Mouse (Mus musculus) urinary bladder, postnatal 25 days (tissue): Measurements from ENCODE around the gene Cdc37l1.
A peak's percentile ranks its signal among the peaks of the same experiment; 100 is the strongest.
"Not testable (repeated sequence)": the region's sequence is repeated elsewhere in the genome, so short reads cannot be mapped to it uniquely, and the experiment has no call there.

Source experiments
- DNase-seq: peaks from one replicate; pipeline ENCODE4 v3.0.0; 2022; ENCODE audit warnings: low spot score

Gene Cdc37l1

DNA sequence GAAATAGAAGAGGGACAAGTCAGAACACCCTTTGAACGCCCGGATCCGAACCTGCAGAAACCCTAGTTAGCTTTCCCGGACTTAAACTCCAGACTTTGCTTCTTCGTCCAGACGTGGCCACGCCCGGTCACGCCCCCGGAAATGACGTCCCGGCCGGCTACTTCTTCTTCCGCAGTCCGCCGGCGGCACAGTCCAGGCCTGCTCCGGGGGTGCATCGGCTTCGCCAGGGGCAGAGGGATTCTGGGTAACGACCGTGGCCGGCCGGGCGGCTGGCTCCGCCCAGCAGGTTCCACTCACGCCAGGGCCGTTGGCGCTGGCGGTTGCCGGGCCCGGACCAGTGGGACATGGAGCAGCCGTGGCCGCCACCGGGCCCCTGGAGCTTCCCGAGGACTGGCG is at the start of gene Cdc37l1:
Gene Cdc37l1 (plus strand): TSS at position 159 of the 396 bp plus-strand sequence.
- DNase-seq, result peak; percentile 99

DNA sequence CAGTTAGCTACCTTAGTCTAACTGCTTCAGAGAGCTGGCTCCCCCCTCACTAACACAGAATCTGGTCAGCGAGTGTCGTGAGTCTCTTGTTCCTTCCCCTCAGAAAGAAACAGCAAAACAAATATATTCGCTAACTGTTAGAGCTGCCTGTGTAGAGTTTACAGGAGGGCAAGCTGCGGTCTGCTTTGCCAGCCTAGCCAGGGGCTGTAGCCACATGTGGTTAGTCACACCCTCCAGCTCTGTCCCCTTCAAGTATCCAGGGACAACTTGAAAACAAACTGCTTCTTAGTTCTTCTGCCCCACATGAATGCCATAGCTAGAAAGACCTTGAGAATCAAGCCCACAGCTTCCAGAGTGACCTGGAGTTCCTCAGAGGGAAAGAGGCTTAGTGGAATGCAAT is 48.9 kb upstream of the Cdc37l1 start:
- DNase-seq, result no peak

DNA sequence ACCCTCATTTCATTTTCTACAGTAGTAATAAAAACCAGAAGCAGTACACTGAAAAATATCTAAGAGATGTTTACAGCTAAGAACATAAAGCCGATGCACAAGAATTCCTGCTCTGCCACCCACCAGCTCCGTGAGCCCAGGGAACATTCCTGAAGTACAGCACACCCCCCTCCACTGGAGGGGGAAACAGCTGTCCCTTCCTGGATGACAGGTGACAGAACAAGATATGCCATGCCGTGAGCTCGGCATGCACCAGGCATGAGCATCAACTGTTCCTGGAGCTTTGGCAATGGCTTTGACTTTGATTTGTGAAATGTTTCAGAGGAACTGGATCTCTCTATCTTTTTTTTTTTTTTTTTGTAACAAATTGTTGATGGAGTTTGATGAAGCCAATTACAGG is 43.4 kb upstream of the Cdc37l1 start:
- DNase-seq, result no peak

DNA sequence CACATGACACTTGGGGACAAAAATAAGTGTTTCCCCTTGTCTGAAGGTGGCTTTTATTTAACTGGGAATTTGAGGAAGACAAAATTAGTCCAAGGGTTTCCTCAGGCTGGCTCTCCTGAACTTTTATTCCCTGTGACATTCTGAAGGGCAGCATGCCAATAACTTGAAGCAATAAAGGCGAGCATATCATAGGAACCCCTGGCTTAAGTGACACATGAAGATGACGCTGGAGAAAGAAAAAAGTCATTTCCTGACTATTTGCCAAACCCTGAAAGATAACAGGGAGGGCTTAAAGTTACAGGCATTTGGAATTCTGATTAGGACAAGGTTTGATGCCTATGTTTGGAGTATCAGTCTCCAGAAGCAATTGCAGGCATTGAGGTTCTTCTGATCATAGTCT is 42.8 kb upstream of the Cdc37l1 start:
- DNase-seq, result no peak

DNA sequence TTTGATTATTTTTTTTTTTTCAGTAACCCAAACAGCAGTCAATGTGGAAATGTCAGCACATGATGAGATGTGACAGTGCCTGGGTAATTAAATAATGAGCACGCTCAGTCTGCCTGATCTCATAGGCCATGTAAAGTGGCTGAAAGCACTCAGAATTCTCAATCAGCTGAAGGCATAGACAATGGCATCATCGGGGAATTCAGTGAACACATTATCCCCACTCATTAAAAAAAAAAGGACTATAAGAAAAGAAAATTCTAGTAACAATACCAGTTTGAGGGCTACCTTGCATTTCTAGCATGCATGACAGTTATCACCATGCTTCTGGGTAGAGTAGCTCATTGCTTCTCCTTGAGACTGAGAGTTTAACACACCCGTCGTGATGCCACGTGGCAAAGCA is 38.9 kb upstream of the Cdc37l1 start:
- no peak for DNase-seq

DNA sequence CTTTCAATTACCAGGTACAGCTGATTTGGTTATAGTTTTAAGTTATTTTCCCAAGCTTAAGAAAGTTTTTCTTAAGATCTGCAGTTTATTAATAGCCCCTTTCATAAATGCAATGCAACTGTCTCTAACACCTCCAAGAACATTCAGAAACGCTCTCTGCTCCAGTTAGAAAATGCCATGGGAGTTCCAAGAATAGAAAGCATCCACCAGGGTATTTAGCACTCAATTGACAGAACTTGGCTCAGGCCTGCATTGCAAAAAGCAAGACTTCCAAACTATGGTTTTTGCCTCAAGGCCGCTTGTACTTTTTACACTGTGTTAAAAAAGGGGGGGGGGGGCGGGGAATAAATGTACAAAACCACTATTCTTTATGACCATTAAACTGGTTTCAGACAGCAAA is 27.0 kb upstream of the Cdc37l1 start:
- DNase-seq, result no peak

DNA sequence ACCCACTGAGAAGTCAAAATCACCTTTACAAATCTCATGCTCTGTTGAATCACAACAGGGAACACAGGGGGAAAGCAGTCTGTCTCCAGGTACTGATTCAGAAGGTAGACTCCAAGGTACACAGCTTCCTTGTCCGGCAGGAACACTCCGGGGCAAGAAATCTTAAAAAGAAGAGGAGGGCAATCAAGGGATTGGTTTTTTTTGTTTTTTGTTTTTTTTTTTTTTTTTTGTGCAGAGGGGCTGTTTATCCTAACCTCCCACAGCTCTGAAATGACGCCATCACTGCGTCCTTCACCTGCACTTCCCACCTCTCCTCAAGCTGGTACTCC is 26.7 kb upstream of the Cdc37l1 start:
- DNase-seq, result no peak

DNA sequence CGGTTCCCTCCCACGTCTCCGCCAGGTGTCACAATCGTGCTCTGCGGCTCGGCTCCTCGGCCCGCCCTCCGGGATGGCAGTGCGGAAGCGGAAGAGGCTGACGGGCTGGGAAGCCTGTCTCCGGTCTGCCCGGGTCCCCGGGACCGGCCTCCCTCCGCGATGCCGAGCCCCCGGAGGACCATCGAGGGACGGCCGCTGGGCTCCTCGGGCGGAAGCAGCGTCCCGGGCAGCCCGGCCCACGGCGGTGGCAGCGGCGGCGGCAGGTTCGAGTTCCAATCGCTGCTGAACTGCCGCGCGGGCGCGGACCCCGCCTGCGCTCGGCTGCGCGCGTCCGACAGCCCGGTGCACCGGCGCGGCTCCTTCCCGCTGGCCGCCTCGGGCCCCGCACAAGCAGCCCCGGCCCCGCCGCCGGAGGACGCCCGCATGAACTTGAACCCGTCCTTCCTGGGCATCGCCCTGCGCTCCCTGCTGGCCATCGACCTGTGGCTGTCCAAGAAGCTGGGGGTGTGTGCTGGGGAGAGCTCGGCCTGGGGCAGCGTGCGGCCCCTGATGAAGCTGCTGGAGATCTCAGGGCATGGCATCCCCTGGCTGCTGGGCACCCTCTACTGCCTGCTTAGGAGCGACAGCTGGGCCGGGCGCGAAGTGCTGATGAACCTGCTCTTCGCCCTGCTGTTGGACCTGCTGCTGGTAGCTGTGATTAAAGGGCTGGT is 26.2 kb upstream of the Cdc37l1 start, which contains the start of gene Plpp6:
Gene Plpp6 (plus strand): TSS at position 112 of the 710 bp plus-strand sequence.
- peak; percentile 74 for DNase-seq

DNA sequence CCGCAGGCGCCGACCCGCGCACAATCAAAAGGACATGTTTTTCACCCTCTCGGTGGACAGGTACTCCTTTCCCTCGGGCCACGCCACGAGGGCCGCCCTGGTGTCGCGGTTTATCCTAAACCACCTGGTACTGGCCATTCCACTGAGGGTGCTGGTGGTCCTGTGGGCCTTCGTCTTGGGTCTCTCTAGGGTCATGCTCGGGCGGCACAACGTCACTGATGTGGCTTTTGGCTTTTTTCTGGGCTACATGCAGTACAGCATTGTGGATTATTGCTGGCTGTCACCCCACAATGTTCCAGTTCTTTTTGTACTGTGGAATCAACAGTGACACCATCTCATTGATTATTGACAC is 25.6 kb upstream of the Cdc37l1 start:
- no peak for DNase-seq

DNA sequence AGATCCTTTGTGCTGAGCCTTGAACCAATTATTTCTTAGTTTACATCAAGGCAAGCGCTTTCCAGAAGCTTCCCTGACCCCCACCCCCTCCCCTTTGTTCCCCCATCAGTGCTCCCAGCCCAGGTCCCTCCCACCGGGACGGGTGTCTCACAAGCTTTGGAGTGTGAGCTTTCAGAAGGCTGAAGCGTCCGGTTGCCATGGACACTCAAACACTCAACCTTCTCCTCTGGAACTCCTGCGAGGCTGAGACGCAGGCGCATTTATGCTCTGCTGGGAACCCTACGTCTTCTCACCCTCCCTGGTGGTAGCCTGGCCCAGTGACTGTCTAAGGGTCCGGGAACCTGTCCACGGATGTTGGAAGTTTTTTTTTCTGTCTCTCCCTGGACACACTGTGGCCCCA is 22.5 kb upstream of the Cdc37l1 start, which contains the start of gene 4430402I18Rik:
Gene 4430402I18Rik (minus strand): TSS at position 149 of the 400 bp plus-strand sequence.
- no peak for DNase-seq

DNA sequence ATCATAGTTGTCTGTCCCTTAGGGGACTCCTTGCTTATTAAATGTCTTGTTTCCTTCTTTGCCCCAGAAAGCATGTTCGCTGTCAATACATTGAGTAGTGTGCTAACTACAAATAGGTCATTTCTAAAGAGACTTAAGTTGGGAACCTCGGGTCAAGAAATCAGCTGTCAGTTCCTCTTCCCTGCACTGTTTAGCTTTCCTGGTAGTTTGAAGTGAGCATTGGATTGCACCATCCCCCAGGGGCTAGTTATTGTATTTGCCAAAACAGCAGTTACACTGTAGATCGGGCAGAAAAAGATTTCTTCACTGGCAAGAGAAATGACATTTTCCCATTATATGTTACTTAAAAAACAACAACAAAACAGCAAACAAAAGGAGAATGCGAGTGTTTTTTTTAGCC is 22.0 kb upstream of the Cdc37l1 start:
- no peak for DNase-seq

DNA sequence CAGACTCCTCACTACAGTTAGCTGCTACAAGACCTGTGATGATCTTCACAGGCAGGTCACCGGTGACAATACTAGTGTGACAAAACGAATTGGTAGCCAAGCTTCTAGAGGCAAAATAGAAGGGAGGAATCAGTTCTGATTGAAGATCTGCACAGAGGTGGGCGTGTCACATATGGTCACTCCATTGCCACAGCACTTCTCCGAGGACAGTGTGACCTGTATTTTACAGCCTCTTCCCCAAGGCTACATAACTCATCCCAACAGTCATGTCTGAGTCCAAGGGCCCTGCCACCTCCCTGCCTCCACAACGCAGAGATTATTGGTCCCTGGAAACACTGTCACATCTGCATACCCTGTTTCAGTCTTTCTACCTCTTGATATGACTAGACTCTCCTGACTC is 20.9 kb upstream of the Cdc37l1 start:
- no peak for DNase-seq

DNA sequence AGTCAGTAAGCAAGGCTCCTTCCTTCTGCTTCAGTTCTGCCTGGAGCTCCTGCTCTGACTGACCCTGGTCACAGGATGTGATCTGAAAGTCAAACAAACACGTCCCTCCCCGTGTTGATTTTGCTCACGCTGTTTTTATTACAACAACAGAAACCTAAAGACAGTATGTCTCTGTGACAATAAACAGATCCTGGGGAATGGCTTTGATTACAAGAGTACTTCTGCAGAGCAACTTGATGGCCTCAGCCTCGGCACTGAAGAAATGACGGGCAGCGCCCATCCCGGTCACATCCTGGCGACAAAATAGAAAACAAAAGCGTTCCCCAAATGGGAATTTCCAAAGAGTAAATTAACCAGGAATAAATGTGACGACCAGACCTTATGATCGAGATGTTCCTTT is 19.9 kb upstream of the Cdc37l1 start:
- DNase-seq, result no peak

DNA sequence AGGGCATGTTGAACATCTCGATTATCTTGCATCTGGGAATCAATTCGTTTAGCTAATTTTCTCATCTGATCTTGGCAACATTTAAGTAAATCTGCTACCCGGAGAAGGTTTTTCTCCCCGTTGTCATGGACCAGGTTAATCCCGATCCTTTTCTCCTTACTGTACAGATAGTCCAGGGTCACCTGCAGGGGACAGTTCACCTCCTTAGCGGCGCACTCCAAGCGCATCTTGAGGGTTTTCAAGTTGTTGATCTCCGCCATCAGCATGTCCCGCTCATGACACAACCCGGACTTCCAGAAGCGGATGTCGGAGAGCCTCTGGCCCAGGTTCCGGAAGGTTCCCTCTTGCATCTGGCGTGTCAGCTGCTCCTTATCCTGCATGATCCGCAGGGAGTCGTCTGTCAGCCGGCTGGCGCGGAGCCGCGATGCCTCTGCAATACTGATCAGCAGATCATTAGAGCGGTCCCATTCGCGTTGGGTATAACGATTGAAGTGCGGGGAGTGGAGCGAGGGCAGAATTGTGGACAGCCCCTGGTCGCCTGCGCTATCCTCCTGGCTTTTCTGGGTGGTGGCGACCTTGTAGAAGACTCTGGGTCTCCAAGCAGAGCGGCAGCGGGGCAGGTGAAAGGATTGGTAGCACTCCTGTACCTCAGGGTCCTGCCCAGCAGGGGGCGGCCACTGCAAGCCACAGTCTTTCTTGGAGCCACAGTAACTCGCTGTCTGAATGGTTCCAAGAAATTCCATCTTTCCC is 15.1 kb upstream of the Cdc37l1 start:
- DNase-seq, result peak; percentile 80

DNA sequence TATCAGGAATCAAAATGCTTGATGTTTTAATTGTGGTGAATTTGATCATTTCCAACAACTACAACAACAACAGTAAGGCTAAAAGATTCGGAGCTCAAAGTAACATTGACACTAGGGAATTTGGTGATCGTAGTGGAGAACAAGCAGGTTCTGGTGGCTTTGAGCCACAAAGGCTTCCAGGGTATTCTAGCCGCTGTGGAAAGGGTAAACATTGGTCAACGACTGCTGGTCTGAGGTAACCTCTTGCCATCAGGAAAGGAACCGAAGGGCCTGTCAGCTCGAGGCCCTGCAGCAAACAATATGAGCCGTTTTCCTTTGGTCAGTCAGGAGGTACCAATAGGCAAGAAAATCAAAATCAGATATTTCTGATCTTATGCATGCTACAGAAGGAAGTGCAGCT is 7.5 kb upstream of the Cdc37l1 start:
- DNase-seq, result no peak

DNA sequence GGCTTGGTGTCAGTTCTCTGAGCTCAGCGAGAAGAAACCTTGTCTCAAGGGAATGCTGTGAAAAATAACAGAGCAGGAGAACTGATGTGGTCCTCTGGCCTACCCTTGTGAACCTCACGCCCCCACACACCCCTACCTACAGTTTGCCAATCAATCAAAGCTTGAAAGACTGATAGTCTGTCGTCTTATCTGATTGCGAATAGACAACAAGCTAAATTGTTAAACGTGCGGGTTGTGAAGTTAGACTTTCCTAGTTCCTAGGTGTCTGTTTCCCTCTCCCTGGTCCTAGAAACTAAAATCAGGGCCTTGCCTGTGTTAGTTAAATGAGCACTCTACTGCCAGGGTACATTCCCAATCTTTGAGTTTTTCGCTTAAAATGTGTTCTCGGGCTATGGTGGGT is 637 bp upstream of the Cdc37l1 start:
- no peak for DNase-seq

DNA sequence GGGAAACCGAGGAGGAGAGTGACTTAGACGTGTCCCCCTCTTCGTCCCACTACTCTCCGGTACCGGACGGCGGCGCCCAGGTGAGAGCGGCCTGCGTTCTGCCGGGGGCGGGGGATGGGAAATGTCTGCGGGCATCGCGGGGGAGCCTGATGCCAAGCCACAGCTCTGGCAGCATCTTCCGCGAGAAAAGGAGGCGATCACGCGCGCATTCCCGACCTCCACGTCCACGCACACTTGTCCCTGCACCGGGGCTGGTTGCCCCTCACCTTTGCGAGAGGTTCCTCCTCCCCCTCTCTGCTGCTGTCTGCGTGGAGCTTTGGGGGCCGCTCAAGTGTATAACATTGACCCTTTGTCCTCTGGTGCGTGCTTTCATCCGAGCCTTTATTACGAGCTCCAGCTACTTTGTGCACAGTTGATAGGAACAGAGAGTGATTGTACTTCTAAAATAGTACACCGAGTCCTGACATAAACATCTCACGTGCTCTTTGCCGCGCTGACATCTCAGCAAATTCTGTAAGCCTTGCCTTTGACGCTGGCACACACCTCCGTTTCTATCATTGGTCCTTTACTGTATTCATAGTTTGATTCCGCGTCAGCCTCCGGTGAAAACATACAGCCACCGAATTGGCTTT is 554 bp downstream of the Cdc37l1 start:
- DNase-seq, result no peak

DNA sequence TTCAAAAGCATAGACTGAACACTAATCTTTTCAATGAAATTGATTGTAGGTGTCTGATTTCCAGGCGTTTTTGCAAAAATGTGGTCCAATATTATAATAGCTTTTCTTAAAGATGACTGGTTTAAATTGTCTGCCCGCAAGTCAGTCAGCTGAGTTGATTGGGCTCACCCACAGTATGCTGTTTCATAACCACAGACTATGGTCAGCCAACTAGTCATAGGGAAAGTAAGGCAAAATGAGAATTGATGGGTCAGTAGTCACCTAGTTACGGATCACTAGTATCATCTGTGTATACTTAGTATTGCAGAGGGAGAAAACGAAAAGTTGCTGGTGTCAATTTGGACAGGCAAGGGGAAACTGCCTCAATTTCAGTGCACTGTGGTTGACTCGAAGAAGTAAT is 1.2 kb downstream of the Cdc37l1 start:
- no peak for DNase-seq

DNA sequence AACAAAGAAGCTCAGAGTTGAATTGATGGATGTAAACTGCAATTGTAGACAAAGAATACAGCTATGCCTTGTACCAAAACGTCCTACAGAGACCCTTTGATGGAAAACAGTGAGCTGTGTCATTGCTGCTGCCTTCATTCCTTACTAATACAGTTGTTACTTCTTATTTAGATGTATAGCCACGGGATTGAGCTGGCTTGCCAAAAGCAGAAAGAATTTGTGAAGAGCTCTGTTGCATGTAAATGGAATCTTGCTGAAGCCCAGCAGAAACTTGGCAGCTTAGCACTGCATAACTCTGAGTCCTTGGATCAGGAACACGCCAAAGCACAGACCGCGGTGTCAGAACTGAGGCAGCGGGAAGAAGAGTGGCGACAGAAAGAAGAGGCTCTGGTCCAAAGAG is 4.7 kb downstream of the Cdc37l1 start:
- no peak for DNase-seq

DNA sequence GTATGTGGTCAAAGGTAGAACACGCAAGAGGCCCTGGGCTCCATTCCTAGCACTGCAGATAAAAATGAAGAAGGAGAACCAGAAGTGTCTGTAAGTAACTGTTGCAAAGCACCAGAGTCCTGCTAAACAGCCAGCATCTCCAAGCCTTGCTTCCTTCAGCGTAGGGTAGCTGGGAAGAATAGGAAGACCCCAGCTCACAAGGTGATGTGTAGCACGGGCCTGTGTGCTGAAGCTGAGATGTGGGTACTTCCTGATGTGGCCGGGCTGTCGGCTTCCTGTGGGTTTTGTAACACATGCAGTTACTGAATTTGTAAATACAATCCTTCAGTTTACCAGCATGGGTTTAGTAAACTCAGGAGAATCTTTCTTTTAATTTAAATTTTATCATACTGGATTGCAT is 5.2 kb downstream of the Cdc37l1 start:
- DNase-seq, result no peak

DNA sequence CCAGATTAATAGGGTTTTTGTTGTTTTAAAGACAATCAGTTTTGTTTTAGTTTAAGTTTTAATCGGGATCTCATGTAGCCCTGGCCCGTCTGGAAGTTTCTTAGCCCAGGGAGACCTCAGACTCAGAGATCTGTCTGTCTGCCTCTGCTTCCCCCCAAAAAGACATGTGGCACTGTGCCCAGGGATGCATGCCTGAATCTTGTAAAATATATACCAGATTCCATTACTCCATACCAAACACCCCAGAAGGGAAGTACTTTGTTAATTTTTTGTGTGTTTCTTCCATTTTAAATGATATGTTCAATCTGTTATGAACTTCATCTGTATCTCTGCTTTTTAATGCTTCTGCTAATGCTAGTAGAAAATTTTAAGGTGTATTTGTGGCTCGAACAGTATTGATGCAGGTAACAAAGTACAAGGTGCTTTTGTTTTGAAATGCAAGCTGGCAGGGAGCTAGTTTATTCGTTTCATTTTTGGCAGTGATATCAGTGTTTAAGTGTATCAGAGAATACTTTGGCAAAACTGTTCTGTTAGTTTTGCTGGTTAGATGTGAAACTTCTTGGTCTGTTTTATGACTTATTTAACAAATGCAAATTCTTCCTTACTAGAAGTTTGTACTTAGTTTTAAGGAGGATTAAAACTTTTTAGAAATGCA is 8.0 kb downstream of the Cdc37l1 start:
- DNase-seq, result no peak

DNA sequence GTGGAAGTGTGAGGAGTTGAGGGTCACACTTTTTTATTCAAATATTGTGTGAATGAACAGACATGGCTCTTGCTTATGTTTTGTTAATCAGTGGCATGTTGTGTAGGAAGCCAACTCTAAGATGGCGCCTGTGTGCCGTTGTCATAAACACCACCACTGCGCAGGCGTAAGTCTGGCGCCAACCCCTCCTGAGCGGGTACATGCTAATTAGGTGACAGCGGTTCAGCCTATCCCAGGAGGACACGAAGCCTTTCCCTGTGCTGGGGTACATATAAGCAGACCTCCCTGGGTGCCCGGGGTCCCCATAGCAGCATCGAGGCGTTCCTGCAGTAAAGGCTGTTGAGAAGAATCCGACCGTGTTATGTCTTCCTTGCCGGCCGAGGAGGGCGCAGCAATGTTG is 10.2 kb downstream of the Cdc37l1 start:
- DNase-seq, result not testable (repeated sequence)
